Mouse (Mus musculus): ENCODE measurements around the gene Hhipl1.

GRCm38 (mm10) chr12:108333056-108333455 lies 27.0 kb downstream of the Hhipl1 start:
- TF ChIP-seq CTCF (IDR thresholded peaks at IDR 0.05; ENCODE audit: low read depth) (peak; percentile 99), EP300 (optimal IDR thresholded peaks at IDR 0.05) (no peak)
